Mouse (Mus musculus) lung, embryonic 16.5 days (tissue): Measurements from ENCODE around the gene Dapp1. TPM values are rescaled to one million over a fixed set of nuclear protein-coding genes. Genes with fewer than 3 reads are reported as not detected.
"Not testable (repeated sequence)": the region's sequence is repeated elsewhere in the genome, so short reads cannot be mapped to it uniquely, and the experiment has no call there.

ENCODE experiments used
- ATAC-seq: fragments of 200-750 bp; cut with Nextera tagmentation; 2 replicates; pipeline ENCODE4 v1.8.0; 2017; ENCODE audit warnings: low read depth, mild to moderate bottlenecking, moderate library complexity
- H3K27ac ChIP-seq: fragments of 300-500 bp; sonication (generic); 2 replicates; pipeline ENCODE4 v1.5.1; 2014; ENCODE audit warnings: mild to moderate bottlenecking, control low read depth, low read length
- H3K27me3 ChIP-seq: fragments of 300-500 bp; sonication (generic); 2 replicates; pipeline ENCODE4 v1.6.1; 2014; ENCODE audit warnings: low read depth, low read length, mixed read lengths; ENCODE audit not compliant: control insufficient read depth, insufficient read depth
- H3K36me3 ChIP-seq: fragments of 300-500 bp; sonication (generic); 2 replicates; pipeline ENCODE4 v1.6.1; 2014; ENCODE audit warnings: low read length; ENCODE audit not compliant: control insufficient read depth, insufficient read depth
- H3K4me1 ChIP-seq: fragments of 300-500 bp; sonication (generic); replicated peaks from 2 replicates; pipeline ENCODE4 v1.6.1; 2014; ENCODE audit warnings: low read length, mixed read lengths; ENCODE audit not compliant: control insufficient read depth, insufficient read depth
- H3K4me2 ChIP-seq: fragments of 300-500 bp; sonication (generic); 2 replicates; pipeline ENCODE4 v1.6.1; 2014; ENCODE audit warnings: low read depth, low read length, control low read depth
- H3K4me3 ChIP-seq: fragments of 300-500 bp; sonication (generic); 2 replicates; pipeline ENCODE4 v1.5.1; 2014; ENCODE audit warnings: mild to moderate bottlenecking, low read length, control low read depth
- H3K9ac ChIP-seq: fragments of 300-500 bp; sonication (generic); 2 replicates; pipeline ENCODE4 v1.6.1; 2014; ENCODE audit warnings: low read length, control low read depth
- H3K9me3 ChIP-seq: fragments of 300-500 bp; sonication (generic); 2 replicates; pipeline ENCODE4 v1.6.1; 2016; ENCODE audit warnings: low read length; ENCODE audit not compliant: control insufficient read depth
- WGBS: fragments of 180-500 bp; shearing (Covaris S2); extraction: QIAGEN DNeasy Blood & Tissue Kit; methylation state at CpG from one replicate; pipeline ENCODE4 v1.1.7; 2014; 5-methylcytosine and 5-hydroxymethylcytosine counted together
- polyA plus RNA-seq: library from polyadenylated mRNA; unstranded; fragments of >200 nt; fragmentation: Nextera tagmentation; extraction: Ambion mirVana; gene quantifications from 2 replicates; pipeline ENCODE4 v1.2.1, GENCODE M21; 2015

Dapp1 gene
- polyA plus RNA-seq, 1 experiment from 2014 or later, result 9.0 TPM

DNA sequence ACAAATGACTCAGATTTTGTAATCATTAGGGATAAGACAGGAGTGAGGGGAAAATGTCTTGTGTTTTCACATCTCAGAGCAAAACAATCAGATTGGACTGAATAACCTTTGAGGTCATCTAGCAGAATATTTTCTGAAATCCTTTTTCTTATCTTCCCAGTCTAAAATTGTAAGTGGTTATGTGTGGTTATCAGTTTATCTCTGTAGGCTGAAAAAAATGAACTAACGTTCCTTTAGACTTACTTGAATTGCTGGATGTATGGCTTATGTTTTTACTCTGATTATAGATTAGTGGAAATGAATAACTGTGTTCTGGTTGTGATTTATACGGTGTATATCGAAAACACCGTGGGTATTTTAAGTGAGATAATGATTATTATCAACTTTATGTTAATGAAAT lies 60.8 kb downstream of the Dapp1 start:
- Histone ChIP-seq H3K9me3 (no peaks in the 10 kb centered on the region), H3K4me3 (no peak overlapping the region), H3K27ac (no peak overlapping the region), H3K4me1 (peaks cover 11% of the 10 kb centered on the region), H3K9ac (no peak overlapping the region), H3K27me3 (no peaks in the 10 kb centered on the region), H3K36me3 (peaks cover 11% of the 10 kb centered on the region), H3K4me2 (no peak overlapping the region)
- no peak for ATAC-seq
- WGBS, result 85% methylated on average over 4 of the region's 4 CpGs

DNA sequence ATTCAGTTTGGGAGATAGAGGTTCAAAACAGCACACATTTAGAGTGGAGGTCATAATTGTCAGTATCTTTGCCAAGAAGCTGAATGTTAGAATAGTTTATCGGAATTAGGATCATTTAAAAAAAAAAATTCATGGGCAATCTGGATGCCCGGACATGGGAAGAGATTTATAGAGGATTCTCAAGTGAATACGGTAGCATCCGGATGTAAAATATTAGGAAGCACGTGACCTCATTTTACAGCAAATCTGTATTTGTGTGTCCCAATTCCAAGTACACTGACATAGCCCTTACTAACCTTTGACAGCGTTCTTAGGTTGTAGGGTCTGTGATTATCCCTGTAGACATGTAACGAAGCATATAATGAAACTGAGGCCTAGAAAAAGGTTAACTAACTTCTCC lies 61.9 kb downstream of the Dapp1 start:
- Histone ChIP-seq H3K27ac (no peak overlapping the region), H3K4me3 (peak overlapping the region; percentile 86), H3K9ac (peak overlapping the region; percentile 84), H3K36me3 (peaks cover 9% of the 10 kb centered on the region), H3K4me2 (peak overlapping the region; percentile 77), H3K27me3 (no peaks in the 10 kb centered on the region), H3K9me3 (no peaks in the 10 kb centered on the region), H3K4me1 (peaks cover 11% of the 10 kb centered on the region)
- 83% methylated on average over 7 of the region's 7 CpGs for WGBS
- ATAC-seq, result no peak

- no peaks in the 10 kb centered on the region for H3K27me3 ChIP-seq
- H3K9me3 ChIP-seq, result no peaks in the 10 kb centered on the region
- peaks cover 8% of the 10 kb centered on the region for H3K36me3 ChIP-seq
- peaks cover 11% of the 10 kb centered on the region for H3K4me1 ChIP-seq
- peak overlapping the region; percentile 77 for H3K4me2 ChIP-seq
- WGBS, result 10% methylated on average over 6 of the region's 6 CpGs
- peak overlapping the region; percentile 86 for H3K4me3 ChIP-seq
- peak overlapping the region; percentile 84 for H3K9ac ChIP-seq
- peak overlapping the region; percentile 66 for H3K27ac ChIP-seq
- ATAC-seq, result peak; percentile 37
These were observed 62.4 kb downstream of the Dapp1 start for GRCm38 (mm10) chr3:137918932-137919311.

GRCm38 (mm10) chr3:137918172-137918931 lies 63.0 kb downstream of the Dapp1 start, which contains the start of gene Lamtor3:
Lamtor3 (plus strand) TSS chr3:137918506.
- H3K36me3 ChIP-seq, result peaks cover 6% of the 10 kb centered on the region
- H3K4me1 ChIP-seq, result peaks cover 11% of the 10 kb centered on the region
- peak within 1 kb of the TSS; percentile 73 for H3K27ac ChIP-seq
- peak; percentile 93 for ATAC-seq
- H3K4me3 ChIP-seq, result peak within 1 kb of the TSS; percentile 86
- H3K27me3 ChIP-seq, result no peaks in the 10 kb centered on the region
- peak within 1 kb of the TSS; percentile 84 for H3K9ac ChIP-seq
- no peaks in the 10 kb centered on the region for H3K9me3 ChIP-seq
- peak within 1 kb of the TSS; percentile 89 for H3K4me2 ChIP-seq
- under 1% methylated on average over 47 of the region's 47 CpGs for WGBS

DNA sequence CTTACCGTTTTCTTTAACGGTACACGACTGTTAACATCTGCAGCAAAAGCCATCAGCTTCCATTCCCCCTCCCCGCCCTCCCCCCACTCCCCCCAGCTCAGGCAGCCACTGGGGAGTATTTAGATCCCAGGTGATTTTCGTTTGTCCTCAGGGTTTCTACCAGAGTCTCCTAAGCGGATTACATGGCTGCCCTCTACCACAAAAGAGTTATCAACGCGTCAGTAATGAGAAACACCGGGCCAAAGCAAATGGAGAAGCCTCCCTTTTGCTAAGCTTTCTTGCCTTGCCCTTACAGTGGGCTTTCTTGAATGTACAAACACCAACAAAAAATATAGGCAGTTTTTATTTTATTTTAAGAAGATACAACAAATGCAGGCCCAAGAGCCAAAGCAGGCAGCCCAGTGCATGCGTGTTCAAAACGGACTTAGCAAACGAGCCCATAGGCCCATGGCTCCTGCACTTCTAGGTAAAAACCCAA lies 63.6 kb downstream of the Dapp1 start:
- peak overlapping the region; percentile 73 for H3K27ac ChIP-seq
- H3K27me3 ChIP-seq, result no peaks in the 10 kb centered on the region
- no peaks in the 10 kb centered on the region for H3K9me3 ChIP-seq
- ATAC-seq, result peak; percentile 2; the same call in 1 of the 2 replicates
- peak overlapping the region; percentile 86 for H3K4me3 ChIP-seq
- peaks cover 11% of the 10 kb centered on the region for H3K4me1 ChIP-seq
- peak overlapping the region; percentile 84 for H3K9ac ChIP-seq
- peaks cover 6% of the 10 kb centered on the region for H3K36me3 ChIP-seq
- H3K4me2 ChIP-seq, result peak overlapping the region; percentile 89
- WGBS, result 21% methylated on average over 12 of the region's 12 CpGs

DNA sequence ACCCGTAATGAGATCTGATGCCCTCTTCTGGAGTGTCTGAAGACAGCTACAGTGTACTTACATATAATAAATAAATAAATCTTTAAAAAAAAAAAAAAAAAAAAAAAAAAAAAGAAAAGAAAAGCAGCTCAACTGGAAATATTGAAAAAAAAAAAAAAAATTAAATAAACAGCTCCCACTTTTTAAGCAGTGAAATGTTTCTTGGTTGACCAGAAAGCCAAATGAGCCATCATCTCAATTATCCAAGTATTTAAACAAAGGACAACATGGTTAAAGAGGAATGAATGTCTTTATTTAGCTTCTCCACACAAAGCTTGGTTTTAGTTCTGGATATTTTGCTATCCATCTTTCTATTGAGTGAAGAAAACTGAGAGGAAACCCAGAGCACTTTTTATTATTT lies 66.8 kb downstream of the Dapp1 start:
- H3K4me2 ChIP-seq, ATAC-seq, H3K27ac ChIP-seq, H3K27me3 ChIP-seq, H3K36me3 ChIP-seq, H3K4me3 ChIP-seq, H3K9me3 ChIP-seq, H3K9ac ChIP-seq: not testable (repeated sequence)
- peaks cover 10% of the 10 kb centered on the region for H3K4me1 ChIP-seq
- WGBS, result no CpG with 5 or more reads among the region's 1 CpGs

- Histone ChIP-seq H3K4me3 (no peak overlapping the region), H3K9me3 (no peaks in the 10 kb centered on the region), H3K27me3 (no peaks in the 10 kb centered on the region), H3K4me1 (peaks cover 3% of the 10 kb centered on the region), H3K9ac (no peak overlapping the region), H3K4me2 (no peak overlapping the region), H3K27ac (no peak overlapping the region), H3K36me3 (no peaks in the 10 kb centered on the region)
- ATAC-seq, result no peak
- WGBS, result 42% methylated on average over 2 of the region's 2 CpGs
These were observed 68.3 kb downstream of the Dapp1 start for GRCm38 (mm10) chr3:137913093-137913492.

- H3K36me3 ChIP-seq, result peaks cover 11% of the 10 kb centered on the region
- no peak overlapping the region for H3K27ac ChIP-seq
- WGBS, result 67% methylated on average over 10 of the region's 10 CpGs
These were observed 81.2 kb downstream of the Dapp1 start for GRCm38 (mm10) chr3:137900149-137900548.

GRCm38 (mm10) chr3:137897685-137898084 lies 83.7 kb downstream of the Dapp1 start:
- 76% methylated on average over 5 of the region's 5 CpGs for WGBS

More at GRCm38 (mm10) chr3:137900149-137900548, 81.2 kb downstream of the Dapp1 start:
- H3K4me2 ChIP-seq, result no peak overlapping the region
- peaks cover 4% of the 10 kb centered on the region; the same call in 1 of the 2 replicates for H3K4me1 ChIP-seq
- peak; percentile 71; the same call in 1 of the 2 replicates for ATAC-seq
- H3K27me3 ChIP-seq, result no peaks in the 10 kb centered on the region
- H3K9me3 ChIP-seq, result peaks cover 2% of the 10 kb centered on the region; the same call in 1 of the 2 replicates
- no peak overlapping the region for H3K4me3 ChIP-seq
- no peak overlapping the region for H3K9ac ChIP-seq

More at GRCm38 (mm10) chr3:137897685-137898084, 83.7 kb downstream of the Dapp1 start:
- no peak overlapping the region for H3K9ac ChIP-seq
- no peak overlapping the region for H3K4me3 ChIP-seq
- no peak overlapping the region for H3K4me2 ChIP-seq
- ATAC-seq, result no peak
- peaks cover 4% of the 10 kb centered on the region; the same call in 1 of the 2 replicates for H3K4me1 ChIP-seq
- H3K36me3 ChIP-seq, result peaks cover 18% of the 10 kb centered on the region
- peaks cover 5% of the 10 kb centered on the region; the same call in 1 of the 2 replicates for H3K9me3 ChIP-seq
- H3K27ac ChIP-seq, result no peak overlapping the region
- H3K27me3 ChIP-seq, result no peaks in the 10 kb centered on the region
